Mouse (Mus musculus) cortical plate, adult 2 months (tissue): ENCODE data around the gene Mvb12b. TPM values are rescaled to one million over a fixed set of nuclear protein-coding genes. Genes with fewer than 3 reads are reported as not detected.

Source experiments
- H3K27ac ChIP-seq: fragments of 200-500 bp; 2 replicates; pipeline ENCODE4 v1.5.1; 2012; ENCODE audit warnings: low read length, control low read depth, inconsistent platforms; ENCODE audit not compliant: insufficient read depth
- H3K4me1 ChIP-seq: fragments of 200-500 bp; 2 replicates; pipeline ENCODE4 v1.6.1; 2011; ENCODE audit warnings: low read length; ENCODE audit not compliant: control insufficient read depth, insufficient read depth
- H3K4me3 ChIP-seq: fragments of 200-500 bp; 2 replicates; pipeline ENCODE4 v1.5.1; 2011; ENCODE audit warnings: mild to moderate bottlenecking, low read length, control low read depth; ENCODE audit not compliant: insufficient read depth
- CTCF ChIP-seq: fragments of 200-500 bp; IDR thresholded peaks from 2 replicates; pipeline ENCODE4 v1.5.1; 2011; ENCODE audit warnings: mild to moderate bottlenecking, control low read depth, low read length; ENCODE audit not compliant: insufficient read depth; ENCODE audit errors: extremely low read depth
- POLR2A ChIP-seq: fragments of 200-500 bp; IDR thresholded peaks from 2 replicates; pipeline ENCODE4 v1.6.1; 2011; ENCODE audit warnings: mild to moderate bottlenecking, low read length, control low read depth; ENCODE audit not compliant: insufficient read depth; ENCODE audit errors: extremely low read depth
- polyA plus RNA-seq: library from polyadenylated mRNA; depleted of rRNA; stranded (reverse); fragments of >200 nt; gene quantifications from 2 replicates; pipeline ENCODE4 v1.2.3, GENCODE M21; 2012

Mvb12b gene
- polyA plus RNA-seq, 1 experiment: 70.7 TPM

- TF ChIP-seq POLR2A (no peak), CTCF (no peak)
- no peak overlapping the region for H3K27ac ChIP-seq
- H3K4me3 ChIP-seq: no peak overlapping the region
- no peaks in the 10 kb centered on the region for H3K4me1 ChIP-seq
These were observed 158.0 kb downstream of the Mvb12b start for GRCm38 (mm10) chr2:33729701-33730100.

GRCm38 (mm10) chr2:33727199-33727598 lies 160.5 kb downstream of the Mvb12b start:
- H3K4me3 ChIP-seq: no peak overlapping the region
- no peak overlapping the region for H3K27ac ChIP-seq
- no peaks in the 10 kb centered on the region for H3K4me1 ChIP-seq
- TF ChIP-seq POLR2A: no peak
- no peak for TF ChIP-seq CTCF

GRCm38 (mm10) chr2:33720380-33720898 lies 167.3 kb downstream of the Mvb12b start:
- H3K4me3 ChIP-seq: no peak overlapping the region
- H3K27ac ChIP-seq: no peak overlapping the region
- H3K4me1 ChIP-seq: no peaks in the 10 kb centered on the region
- no peak for TF ChIP-seq POLR2A
- no peak for TF ChIP-seq CTCF

- no peaks in the 10 kb centered on the region for H3K4me1 ChIP-seq
- no peak overlapping the region for H3K4me3 ChIP-seq
- no peak overlapping the region for H3K27ac ChIP-seq
- TF ChIP-seq CTCF (no peak), POLR2A (no peak)
These were observed 168.2 kb downstream of the Mvb12b start for GRCm38 (mm10) chr2:33719339-33720066.

GRCm38 (mm10) chr2:33718561-33718960 lies 169.2 kb downstream of the Mvb12b start:
- Histone ChIP-seq H3K4me1 (no peaks in the 10 kb centered on the region), H3K4me3 (no peak overlapping the region), H3K27ac (no peak overlapping the region)
- TF ChIP-seq CTCF (no peak), POLR2A (no peak)

GRCm38 (mm10) chr2:33717821-33718351 lies 169.9 kb downstream of the Mvb12b start:
- no peaks in the 10 kb centered on the region for H3K4me1 ChIP-seq

GRCm38 (mm10) chr2:33717378-33717777 lies 170.4 kb downstream of the Mvb12b start:
- no peak for TF ChIP-seq CTCF
- no peak for TF ChIP-seq POLR2A
- no peak overlapping the region for H3K4me3 ChIP-seq
- no peak overlapping the region for H3K27ac ChIP-seq
- no peaks in the 10 kb centered on the region for H3K4me1 ChIP-seq

More at GRCm38 (mm10) chr2:33717821-33718351, 169.9 kb downstream of the Mvb12b start:
- no peak overlapping the region for H3K4me3 ChIP-seq
- no peak overlapping the region for H3K27ac ChIP-seq
- no peak for TF ChIP-seq CTCF
- no peak for TF ChIP-seq POLR2A

GRCm38 (mm10) chr2:33716878-33717277 lies 170.9 kb downstream of the Mvb12b start:
- Histone ChIP-seq H3K4me1 (no peaks in the 10 kb centered on the region), H3K27ac (no peak overlapping the region), H3K4me3 (no peak overlapping the region)
- no peak for TF ChIP-seq CTCF

GRCm38 (mm10) chr2:33714932-33715331 lies 172.8 kb downstream of the Mvb12b start:
- no peak for TF ChIP-seq POLR2A
- no peak for TF ChIP-seq CTCF
- Histone ChIP-seq H3K4me1 (no peaks in the 10 kb centered on the region), H3K4me3 (no peak overlapping the region), H3K27ac (no peak overlapping the region)

GRCm38 (mm10) chr2:33713580-33714260 lies 174.0 kb downstream of the Mvb12b start:
- Histone ChIP-seq H3K4me3 (no peak overlapping the region), H3K4me1 (no peaks in the 10 kb centered on the region), H3K27ac (no peak overlapping the region)
- TF ChIP-seq POLR2A (no peak), CTCF (no peak)
